Mouse (Mus musculus) kidney, embryonic 16.5 days (tissue): ENCODE results near the gene Tia1. TPM values are rescaled to one million over a fixed set of nuclear protein-coding genes. Genes with fewer than 3 reads are reported as not detected.

Experiments
- ATAC-seq: fragments of 200-750 bp; cut with Nextera tagmentation; 2 replicates; pipeline ENCODE4 v1.8.0; 2017; ENCODE audit warnings: moderate TSS enrichment; ENCODE audit not compliant: low FRiP score, low TSS enrichment
- H3K27ac ChIP-seq: fragments of 300-500 bp; sonication (generic); 2 replicates; pipeline ENCODE4 v1.5.1; 2014; ENCODE audit warnings: low read length
- H3K27me3 ChIP-seq: fragments of 300-500 bp; sonication (generic); 2 replicates; pipeline ENCODE4 v1.6.1; 2014; ENCODE audit warnings: low read length, control low read depth, mixed read lengths; ENCODE audit not compliant: insufficient read depth
- H3K36me3 ChIP-seq: fragments of 300-500 bp; sonication (generic); 2 replicates; pipeline ENCODE4 v1.6.1; 2014; ENCODE audit warnings: low read length, control low read depth, mixed read lengths; ENCODE audit not compliant: insufficient read depth
- H3K4me1 ChIP-seq: fragments of 300-500 bp; sonication (generic); 2 replicates; pipeline ENCODE4 v1.6.1; 2014; ENCODE audit warnings: low read length, control low read depth, mixed read lengths; ENCODE audit not compliant: insufficient read depth
- H3K4me2 ChIP-seq: fragments of 300-500 bp; sonication (generic); replicated peaks from 2 replicates; pipeline ENCODE4 v1.6.1; 2014; ENCODE audit warnings: low read depth, low read length
- H3K4me3 ChIP-seq: fragments of 300-500 bp; sonication (generic); 2 replicates; pipeline ENCODE4 v1.5.1; 2014; ENCODE audit warnings: mild to moderate bottlenecking, low read length
- H3K9ac ChIP-seq: fragments of 300-500 bp; sonication (generic); replicated peaks from 2 replicates; pipeline ENCODE4 v1.6.1; 2014; ENCODE audit warnings: low read length
- H3K9me3 ChIP-seq: fragments of 300-500 bp; sonication (generic); 2 replicates; pipeline ENCODE4 v1.6.1; 2016; ENCODE audit warnings: low read length, control low read depth
- WGBS: fragments of 180-500 bp; shearing (Covaris S2); extraction: QIAGEN DNeasy Blood & Tissue Kit; methylation state at CpG from one replicate; pipeline ENCODE4 v1.1.7; 2014; 5-methylcytosine and 5-hydroxymethylcytosine counted together
- polyA plus RNA-seq: library from polyadenylated mRNA; unstranded; fragments of >200 nt; fragmentation: Nextera tagmentation; extraction: Ambion mirVana; gene quantifications from 2 replicates; pipeline ENCODE4 v1.2.1, GENCODE M21; 2015

Gene Tia1
- polyA plus RNA-seq, 1 experiment from 2014 or later: 187 TPM

DNA sequence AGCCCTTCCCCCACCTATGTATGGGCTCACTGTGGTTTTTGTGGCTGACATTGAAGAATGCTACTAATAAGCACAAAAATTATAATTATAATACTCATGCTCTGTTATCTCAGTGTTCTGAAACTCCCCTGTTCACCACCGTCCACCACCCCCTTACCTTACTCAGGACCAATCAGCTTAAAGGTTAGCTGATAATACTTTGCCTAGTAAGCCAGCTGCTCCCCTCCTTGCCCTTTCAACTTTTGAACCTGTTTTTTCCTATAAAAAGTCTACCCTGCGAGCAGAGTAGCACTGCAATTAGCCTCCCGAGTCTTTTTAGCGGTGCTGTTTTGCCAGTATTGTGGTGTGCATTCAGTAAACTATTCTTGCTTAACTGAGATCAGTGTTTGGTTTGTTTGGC lies 19.3 kb upstream of the Tia1 start:
- H3K27ac ChIP-seq: no peak overlapping the region
- no peaks in the 10 kb centered on the region for H3K9me3 ChIP-seq
- no peaks in the 10 kb centered on the region for H3K4me1 ChIP-seq
- no peak for ATAC-seq
- H3K9ac ChIP-seq: no peak overlapping the region
- no peak overlapping the region for H3K4me3 ChIP-seq
- no peaks in the 10 kb centered on the region for H3K27me3 ChIP-seq
- H3K36me3 ChIP-seq: peaks cover 19% of the 10 kb centered on the region
- WGBS: 60% methylated on average over 4 of the region's 4 CpGs
- no peak overlapping the region for H3K4me2 ChIP-seq

DNA sequence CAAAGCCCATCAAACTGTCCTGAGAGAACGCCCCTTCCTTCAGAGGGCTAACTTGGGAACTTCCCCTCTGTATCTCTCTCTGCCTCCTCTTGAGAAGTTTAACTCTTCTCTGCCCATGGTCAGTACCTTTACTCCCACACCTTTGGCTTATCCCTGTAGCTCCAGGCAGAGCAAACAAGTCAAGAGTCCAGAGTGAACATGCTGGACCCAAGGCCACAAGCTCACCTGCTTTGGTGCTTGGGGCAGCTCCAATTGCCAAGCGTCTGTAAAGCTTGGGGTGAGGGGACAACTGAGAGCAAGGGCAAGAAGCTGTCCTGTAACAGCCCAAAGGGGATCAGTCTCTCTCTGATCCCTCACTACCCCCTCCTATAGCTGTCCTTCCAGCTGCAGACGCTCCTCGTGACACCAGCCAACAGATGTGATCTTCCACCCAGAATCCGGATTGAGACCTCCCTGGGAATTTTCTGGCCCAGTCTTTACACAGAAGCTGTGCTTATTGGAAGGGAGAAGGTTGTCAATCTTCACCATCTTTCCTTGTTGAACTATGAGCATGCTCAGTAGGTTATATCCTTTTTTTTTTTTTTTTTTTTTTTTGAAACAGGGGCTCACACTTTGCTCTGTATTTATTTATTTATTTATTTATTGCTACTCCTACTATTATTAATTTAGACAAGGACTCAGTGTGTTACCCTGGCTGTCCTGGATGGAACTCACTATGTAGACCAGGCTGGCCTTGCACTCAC lies 18.5 kb upstream of the Tia1 start:
- no peaks in the 10 kb centered on the region for H3K4me1 ChIP-seq
- no peak overlapping the region for H3K27ac ChIP-seq
- H3K4me2 ChIP-seq: no peak overlapping the region
- H3K4me3 ChIP-seq: no peak overlapping the region
- ATAC-seq: no peak
- H3K9me3 ChIP-seq: no peaks in the 10 kb centered on the region
- H3K9ac ChIP-seq: no peak overlapping the region
- no peaks in the 10 kb centered on the region for H3K27me3 ChIP-seq
- H3K36me3 ChIP-seq: peaks cover 27% of the 10 kb centered on the region
- 80% methylated on average over 5 of the region's 5 CpGs for WGBS

DNA sequence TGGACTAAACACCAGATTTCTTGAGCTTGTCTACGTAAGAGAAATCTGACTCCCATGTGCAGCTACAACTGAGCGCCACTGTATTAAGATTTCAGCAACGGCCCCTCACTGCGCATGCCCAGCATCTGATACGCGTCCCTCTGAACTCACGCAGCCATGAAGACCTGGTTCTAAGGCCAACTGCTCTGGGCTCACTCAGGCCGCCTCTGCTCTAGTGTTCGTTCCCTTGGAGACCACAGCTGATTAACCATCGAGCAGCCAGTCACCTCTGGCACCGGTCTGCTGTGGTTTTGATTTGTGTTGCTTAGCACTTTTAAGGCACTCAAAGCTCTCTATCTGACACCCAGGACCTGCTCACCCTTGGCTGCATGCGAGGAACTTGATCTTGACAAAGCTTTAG lies 16.7 kb upstream of the Tia1 start:
- Histone ChIP-seq H3K4me1 (no peaks in the 10 kb centered on the region), H3K36me3 (peaks cover 44% of the 10 kb centered on the region), H3K4me3 (no peak overlapping the region), H3K4me2 (peak overlapping the region; percentile 3; the same call in 1 of the 2 replicates), H3K9ac (no peak overlapping the region), H3K27ac (peak overlapping the region; percentile 83), H3K27me3 (no peaks in the 10 kb centered on the region), H3K9me3 (no peaks in the 10 kb centered on the region)
- peak; percentile 91 for ATAC-seq
- 51% methylated on average over 12 of the region's 12 CpGs for WGBS

DNA sequence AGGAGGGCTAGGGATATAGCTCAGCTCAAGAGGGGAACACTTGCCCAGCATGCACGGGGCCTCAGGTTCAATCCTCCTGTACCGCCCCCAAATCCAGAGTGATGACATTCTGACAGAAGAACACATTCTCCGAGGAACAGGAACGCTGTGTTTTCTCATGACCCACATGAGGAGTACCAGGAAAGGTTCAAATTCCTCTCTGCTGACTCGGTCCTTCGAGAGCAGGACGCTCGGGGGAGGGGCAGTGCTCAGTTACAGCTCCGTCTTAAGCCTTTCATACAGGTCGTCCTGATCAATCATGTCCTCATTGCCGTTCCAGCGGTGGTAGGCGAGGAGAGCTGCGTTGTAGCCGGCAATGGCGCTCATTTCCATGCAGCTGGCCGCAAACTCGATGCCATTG lies 15.6 kb upstream of the Tia1 start:
- Histone ChIP-seq H3K9ac (no peak overlapping the region), H3K36me3 (peaks cover 45% of the 10 kb centered on the region), H3K9me3 (no peaks in the 10 kb centered on the region), H3K4me1 (no peaks in the 10 kb centered on the region), H3K27ac (peak overlapping the region; percentile 83), H3K27me3 (no peaks in the 10 kb centered on the region), H3K4me2 (no peak overlapping the region), H3K4me3 (no peak overlapping the region)
- no peak for ATAC-seq
- 80% methylated on average over 18 of the region's 18 CpGs for WGBS

DNA sequence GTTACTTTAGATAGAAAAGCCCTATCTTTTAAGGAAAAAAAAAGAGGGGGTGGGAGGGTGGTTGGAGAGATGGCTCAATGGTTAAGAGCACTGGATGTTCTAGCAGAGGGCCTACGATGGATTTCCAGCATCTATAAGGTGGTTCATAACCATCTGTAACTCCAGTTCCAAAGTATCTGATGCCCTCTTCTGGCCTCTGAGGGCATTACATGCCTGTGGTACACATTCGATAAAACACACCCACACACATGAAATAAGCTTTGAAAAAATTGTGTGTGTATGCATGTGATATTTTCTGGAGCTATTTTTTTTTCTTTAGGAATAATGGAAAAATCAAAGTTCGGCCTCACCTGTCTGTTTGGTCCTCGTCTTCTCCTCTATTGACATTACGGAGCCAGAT lies 12.7 kb upstream of the Tia1 start:
- H3K36me3 ChIP-seq: peaks cover 52% of the 10 kb centered on the region

DNA sequence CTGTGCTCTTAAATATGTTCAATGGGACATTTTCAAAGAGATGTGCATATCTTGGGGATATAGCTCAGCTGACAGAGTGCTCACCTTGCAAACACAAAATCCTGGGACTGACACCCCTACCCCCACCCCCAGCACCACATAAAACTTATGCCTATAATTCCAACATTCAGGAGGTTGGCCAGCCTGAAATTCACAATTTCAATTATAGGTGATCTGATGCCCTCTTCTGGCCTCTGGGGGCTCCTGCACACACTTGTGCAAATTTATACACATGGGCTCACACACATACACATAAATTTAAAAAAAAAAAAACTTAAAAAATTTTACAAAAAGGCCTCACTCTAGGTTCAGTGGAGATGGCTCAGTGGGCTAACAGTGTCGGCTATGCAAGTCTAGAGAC lies 10.8 kb upstream of the Tia1 start:
- no peak for ATAC-seq
- Histone ChIP-seq H3K4me2 (no peak overlapping the region), H3K27me3 (no peaks in the 10 kb centered on the region), H3K9me3 (no peaks in the 10 kb centered on the region), H3K36me3 (peaks cover 48% of the 10 kb centered on the region), H3K4me3 (no peak overlapping the region), H3K9ac (no peak overlapping the region), H3K27ac (no peak overlapping the region), H3K4me1 (peaks cover 23% of the 10 kb centered on the region)
- 100% methylated on average over 1 of the region's 1 CpGs for WGBS

More for the DNA sequence above, 12.7 kb upstream of the Tia1 start:
- no peak overlapping the region for H3K4me2 ChIP-seq
- H3K27ac ChIP-seq: no peak overlapping the region
- H3K27me3 ChIP-seq: no peaks in the 10 kb centered on the region
- no peak for ATAC-seq
- H3K9ac ChIP-seq: no peak overlapping the region
- 96% methylated on average over 5 of the region's 5 CpGs for WGBS
- H3K4me1 ChIP-seq: peaks cover 16% of the 10 kb centered on the region
- H3K9me3 ChIP-seq: no peaks in the 10 kb centered on the region
- no peak overlapping the region for H3K4me3 ChIP-seq

DNA sequence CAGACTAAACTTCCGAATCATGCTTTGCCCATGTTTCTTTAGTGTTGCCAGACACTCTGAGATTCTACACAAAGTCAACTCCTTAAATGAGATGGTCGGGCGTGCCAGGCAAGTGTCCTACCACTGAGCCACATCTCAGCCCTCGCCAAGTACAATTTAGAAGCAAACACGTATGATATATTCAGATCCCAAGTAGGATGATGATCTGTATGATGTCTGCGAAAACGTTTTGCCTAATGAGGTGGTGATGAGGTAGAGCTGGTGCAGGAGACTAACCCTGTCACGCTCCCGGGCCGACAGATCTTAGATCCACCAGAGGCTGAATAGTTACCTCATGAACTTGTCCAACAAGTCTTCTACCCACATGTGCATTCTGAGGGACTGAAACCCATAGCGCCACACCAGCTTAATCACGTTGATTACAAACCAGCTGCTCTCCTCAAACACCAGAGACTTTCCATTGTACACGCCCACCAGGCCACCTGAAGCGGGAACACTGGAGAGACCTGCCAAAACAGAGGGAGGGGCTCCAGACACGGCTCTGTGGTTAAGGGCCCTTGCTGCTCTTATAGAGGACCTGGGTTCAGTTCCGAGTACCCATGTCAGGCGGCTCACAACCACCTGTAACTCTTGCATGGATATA lies 9.8 kb upstream of the Tia1 start:
- no peak overlapping the region for H3K4me3 ChIP-seq
- ATAC-seq: no peak
- WGBS: 87% methylated on average over 17 of the region's 17 CpGs
- H3K36me3 ChIP-seq: peaks cover 38% of the 10 kb centered on the region
- no peaks in the 10 kb centered on the region for H3K9me3 ChIP-seq
- H3K9ac ChIP-seq: no peak overlapping the region
- peaks cover 23% of the 10 kb centered on the region for H3K4me1 ChIP-seq
- no peaks in the 10 kb centered on the region; the same call in 1 of the 2 replicates for H3K27me3 ChIP-seq
- no peak overlapping the region for H3K27ac ChIP-seq
- H3K4me2 ChIP-seq: no peak overlapping the region

DNA sequence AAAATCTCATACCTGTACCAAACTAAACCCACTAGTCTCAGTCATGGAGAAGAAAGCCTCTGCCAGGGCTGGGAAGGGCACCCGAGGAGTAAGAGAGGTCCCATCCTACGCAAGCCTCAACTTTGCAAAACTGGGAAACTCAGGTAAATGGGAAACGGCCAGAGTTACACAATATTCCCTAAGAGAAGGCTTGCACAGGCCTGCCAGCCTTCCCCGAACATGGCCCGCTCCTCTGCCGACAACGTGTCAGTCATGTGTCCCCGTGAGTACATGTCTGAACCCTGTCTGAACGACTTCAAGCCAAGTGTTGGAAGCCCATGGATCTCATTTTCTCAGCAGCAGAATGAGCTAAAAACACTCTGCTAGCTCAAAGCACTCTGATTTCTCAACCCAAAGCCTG lies 9.0 kb upstream of the Tia1 start:
- H3K4me2 ChIP-seq: peak overlapping the region; percentile 79; the same call in 1 of the 2 replicates

DNA sequence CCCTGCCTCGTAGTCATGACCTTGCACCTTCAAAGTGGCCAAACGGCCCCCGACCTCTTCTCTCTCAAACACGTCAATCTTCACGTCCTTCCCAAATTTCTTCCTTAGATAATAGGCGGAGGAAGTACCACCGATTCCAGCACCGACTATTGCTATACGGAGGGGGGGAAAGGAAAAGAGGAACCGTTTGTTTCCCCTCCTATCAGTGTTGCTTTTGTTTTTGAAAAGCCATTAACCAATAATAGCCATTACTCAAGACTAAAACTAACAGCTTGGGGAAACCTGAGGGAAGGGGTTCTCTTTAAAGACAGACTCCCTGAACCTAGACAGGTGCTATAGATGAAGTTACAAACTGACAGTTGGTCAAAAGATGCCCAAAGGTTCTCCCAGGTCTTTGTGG lies 8.1 kb upstream of the Tia1 start:
- 27% methylated on average over 10 of the region's 10 CpGs for WGBS
- Histone ChIP-seq H3K9me3 (no peaks in the 10 kb centered on the region), H3K27ac (no peak overlapping the region), H3K4me3 (peak overlapping the region; percentile 80), H3K4me1 (peaks cover 26% of the 10 kb centered on the region), H3K4me2 (peak overlapping the region; percentile 79), H3K27me3 (no peaks in the 10 kb centered on the region; the same call in 1 of the 2 replicates), H3K36me3 (peaks cover 20% of the 10 kb centered on the region), H3K9ac (peak overlapping the region; percentile 80)
- no peak for ATAC-seq

More for the DNA sequence above, 9.0 kb upstream of the Tia1 start:
- Histone ChIP-seq H3K9me3 (no peaks in the 10 kb centered on the region), H3K4me3 (no peak overlapping the region), H3K9ac (no peak overlapping the region), H3K27me3 (no peaks in the 10 kb centered on the region; the same call in 1 of the 2 replicates), H3K36me3 (peaks cover 30% of the 10 kb centered on the region), H3K27ac (no peak overlapping the region), H3K4me1 (peaks cover 23% of the 10 kb centered on the region)
- WGBS: 93% methylated on average over 9 of the region's 9 CpGs
- ATAC-seq: no peak
